Mouse (Mus musculus) C2C12 (cell line): ENCODE results near the gene Crym. TPM values are rescaled to one million over a fixed set of nuclear protein-coding genes. Genes with fewer than 3 reads are reported as not detected.
A peak's percentile ranks its signal among the peaks of the same experiment; 100 is the strongest.

Experiments
- H3K27me3 ChIP-seq: one replicate; pipeline ENCODE4 v1.6.1; 2011; ENCODE audit not compliant: control insufficient read depth, insufficient read depth, insufficient read length
- H3K36me3 ChIP-seq: one replicate; pipeline ENCODE4 v1.6.1; 2011; ENCODE audit not compliant: control insufficient read depth, insufficient read depth
- H3K4me3 ChIP-seq: one replicate; pipeline ENCODE4 v1.5.1; 2011; ENCODE audit warnings: mild to moderate bottlenecking, control low read depth; ENCODE audit not compliant: poor library complexity, insufficient read depth, severe bottlenecking
- H3K79me2 ChIP-seq: one replicate; pipeline ENCODE4 v1.6.1; 2011; ENCODE audit not compliant: control insufficient read depth, insufficient read depth
- H3K79me3 ChIP-seq: one replicate; pipeline ENCODE4 v1.6.1; 2011; ENCODE audit warnings: low read depth, control low read depth
- H3ac ChIP-seq: one replicate; pipeline ENCODE3; 2011; ENCODE audit warnings: low read depth; ENCODE audit not compliant: control insufficient read depth, insufficient read length
- CEBPB ChIP-seq: IDR thresholded peaks from one replicate; pipeline ENCODE4 v1.6.1; 2011; ENCODE audit warnings: low read depth, mild to moderate bottlenecking, control low read depth, moderate library complexity
- CTCF ChIP-seq: IDR thresholded peaks from one replicate; pipeline ENCODE4 v1.5.1; 2011; ENCODE audit not compliant: control insufficient read depth, insufficient read depth, insufficient read length
- FOSL1 ChIP-seq: IDR thresholded peaks from one replicate; pipeline ENCODE4 v1.8.0; 2011; ENCODE audit warnings: mild to moderate bottlenecking, low read length; ENCODE audit not compliant: poor library complexity, insufficient read depth, severe bottlenecking
- MAX ChIP-seq: IDR thresholded peaks from one replicate; pipeline ENCODE4 v1.6.1; 2011; ENCODE audit warnings: mild to moderate bottlenecking, control low read depth
- MYOD1 ChIP-seq: IDR thresholded peaks from one replicate; pipeline ENCODE4 v1.6.1; 2011; ENCODE audit warnings: low read depth; ENCODE audit not compliant: control insufficient read depth, insufficient read length
- MYOG ChIP-seq: IDR thresholded peaks from one replicate; pipeline ENCODE4 v1.6.1; 2011; ENCODE audit not compliant: control insufficient read depth, insufficient read length; ENCODE audit errors: extremely low read depth
- USF1 ChIP-seq: IDR thresholded peaks from one replicate; pipeline ENCODE4 v1.6.1; 2011; ENCODE audit warnings: low read depth, mild to moderate bottlenecking, control low read depth, moderate library complexity
- long read RNA-seq, 2 experiments: library from polyadenylated mRNA; unstranded; transcript quantifications; one replicate each; pipeline ENCODE4 v2.0.0; 2019 to 2020
- polyA plus RNA-seq: library from polyadenylated mRNA; unstranded; fragments of >200 nt; fragmentation: generic; extraction: Trizol; gene quantifications from one replicate; pipeline ENCODE4 v1.2.1, GENCODE M21; 2012; ENCODE audit warnings: missing spikeins

Gene Crym
- polyA plus RNA-seq = not detected
- long read RNA-seq, experiment 1 = 0 reads
- long read RNA-seq, experiment 2 = 0 reads

DNA sequence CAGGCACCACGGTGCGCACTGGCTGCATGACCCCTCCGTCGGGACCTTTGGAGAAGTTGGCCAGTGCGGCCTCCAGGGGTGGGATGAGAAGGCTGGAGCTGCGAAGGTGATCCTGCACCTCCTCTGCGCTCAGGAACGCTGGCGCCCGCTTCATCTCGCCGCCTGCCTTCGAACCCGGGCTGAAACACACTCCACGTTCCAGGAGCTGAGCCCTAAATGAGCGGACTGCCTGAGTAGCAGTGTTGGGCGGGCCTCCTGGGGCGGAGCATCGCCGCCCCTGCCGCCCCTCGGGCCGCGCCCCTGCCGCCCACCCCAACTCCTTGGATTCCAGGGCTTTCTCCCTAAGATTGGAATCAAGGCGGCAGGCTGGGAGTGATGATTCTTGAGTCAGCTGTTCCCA lies at the start of gene Crym:
Crym (minus strand) TSS at position 341 of the 400 bp plus-strand sequence.
- no peak within 1 kb of the TSS for H3ac ChIP-seq
- no peaks in the 10 kb centered on the region for H3K79me2 ChIP-seq
- H3K4me3 ChIP-seq = no peak within 1 kb of the TSS
- H3K36me3 ChIP-seq = no peaks in the 10 kb centered on the region
- H3K79me3 ChIP-seq = no peaks in the 10 kb centered on the region
- no peaks in the 10 kb centered on the region for H3K27me3 ChIP-seq
- TF ChIP-seq FOSL1 (no peak), CTCF (no peak), MYOG (no peak), USF1 (no peak), CEBPB (no peak), MYOD1 (no peak), MAX (no peak)

DNA sequence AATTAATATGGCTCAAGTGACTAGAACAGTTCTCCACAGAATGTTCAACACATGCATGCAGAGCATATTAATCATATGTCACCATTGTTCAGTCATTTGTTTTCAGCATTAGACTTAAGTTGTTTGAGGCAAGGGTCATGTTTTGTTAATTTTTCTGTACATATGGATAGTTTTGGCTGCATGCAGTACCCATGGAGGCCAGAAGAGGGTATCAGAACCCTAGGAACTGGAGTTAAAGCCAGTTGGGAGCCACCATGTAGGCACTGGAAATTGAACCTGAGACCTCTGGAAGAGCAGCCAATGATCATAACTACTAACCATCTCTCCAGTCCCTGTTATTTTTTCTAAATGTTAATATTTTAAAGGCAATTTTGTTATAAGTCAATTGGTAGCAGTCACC lies 39.2 kb upstream of the Crym start:
- no peaks in the 10 kb centered on the region for H3K36me3 ChIP-seq
- no peaks in the 10 kb centered on the region for H3K79me3 ChIP-seq
- H3ac ChIP-seq = no peak overlapping the region
- H3K79me2 ChIP-seq = no peaks in the 10 kb centered on the region
- TF ChIP-seq MYOD1 (no peak), USF1 (no peak), CEBPB (no peak)
- no peaks in the 10 kb centered on the region for H3K27me3 ChIP-seq
- no peak overlapping the region for H3K4me3 ChIP-seq

DNA sequence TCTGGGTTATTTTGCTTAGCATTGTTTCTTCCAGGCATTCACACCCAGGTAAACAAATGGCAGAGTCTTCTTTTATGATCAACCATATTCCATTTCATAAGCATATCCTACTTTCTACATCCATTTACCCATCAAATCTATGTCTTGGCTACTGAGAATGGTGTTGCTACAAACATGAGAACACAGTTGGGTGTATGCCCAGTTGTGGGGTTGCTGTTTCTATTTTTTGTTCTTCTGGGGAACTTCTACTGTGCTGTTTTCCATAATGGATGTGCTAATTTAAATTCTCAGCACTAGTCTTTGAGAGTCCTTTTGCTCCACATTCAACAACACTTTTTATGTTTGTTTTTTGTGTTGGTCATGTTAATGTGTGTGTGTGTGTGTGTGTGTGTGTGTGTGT lies 26.6 kb upstream of the Crym start:
- Histone ChIP-seq H3K4me3 (no peak overlapping the region), H3ac (no peak overlapping the region)
- no peak for TF ChIP-seq FOSL1
- TF ChIP-seq CTCF = no peak
- no peak for TF ChIP-seq CEBPB
- no peak for TF ChIP-seq USF1
- TF ChIP-seq MAX = no peak
- no peak for TF ChIP-seq MYOD1

DNA sequence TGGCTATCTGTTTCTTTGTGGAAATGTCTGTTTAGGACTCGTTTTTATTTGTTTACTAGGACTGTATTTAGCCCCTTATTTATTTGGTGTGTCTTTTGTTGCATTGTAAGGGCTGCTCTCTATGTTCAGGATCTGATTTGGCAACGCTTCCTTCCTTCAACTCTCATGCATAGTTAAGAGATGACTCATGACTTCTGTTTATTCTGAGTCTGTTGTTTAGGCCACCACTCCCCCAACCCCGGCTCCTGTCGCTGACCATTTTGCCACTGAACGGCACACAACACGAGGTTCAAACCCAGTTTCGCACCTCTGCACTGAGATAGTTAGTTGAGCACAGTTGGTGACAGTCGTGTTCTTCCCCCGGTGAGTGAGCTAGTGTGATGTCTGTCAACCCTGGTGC lies 4.1 kb upstream of the Crym start:
- H3K27me3 ChIP-seq = no peaks in the 10 kb centered on the region
- no peaks in the 10 kb centered on the region for H3K79me2 ChIP-seq
- no peak overlapping the region for H3K4me3 ChIP-seq
- H3ac ChIP-seq = no peak overlapping the region
- TF ChIP-seq USF1 (no peak), MYOD1 (no peak), FOSL1 (no peak)
- H3K79me3 ChIP-seq = no peaks in the 10 kb centered on the region
- H3K36me3 ChIP-seq = no peaks in the 10 kb centered on the region

More for the DNA sequence above, 26.6 kb upstream of the Crym start:
- H3K79me2 ChIP-seq = no peaks in the 10 kb centered on the region
- no peaks in the 10 kb centered on the region for H3K27me3 ChIP-seq
- H3K36me3 ChIP-seq = no peaks in the 10 kb centered on the region
- H3K79me3 ChIP-seq = no peaks in the 10 kb centered on the region

DNA sequence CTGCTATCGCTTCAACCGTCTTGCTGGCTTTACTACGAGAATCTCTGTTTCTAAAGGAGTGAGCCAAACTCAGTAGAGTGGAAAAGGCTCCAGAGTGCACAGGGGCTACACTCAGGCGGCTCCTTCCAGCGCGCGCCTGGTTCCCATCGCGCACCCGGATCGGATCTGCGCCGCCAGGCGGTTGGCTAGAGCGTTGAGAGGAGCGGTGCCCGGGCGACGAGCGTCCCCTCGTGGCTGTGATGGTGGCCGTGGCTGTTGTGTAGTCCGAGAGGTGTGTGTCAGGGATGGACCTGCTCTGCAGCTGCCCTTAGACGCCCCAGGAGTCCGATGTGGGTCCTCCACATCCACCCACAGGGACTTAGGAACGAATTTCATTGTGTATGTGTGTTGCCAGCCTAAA lies 1.9 kb upstream of the Crym start, which contains the start of gene Abca14:
Abca14 (plus strand) TSS at position 173 of the 400 bp plus-strand sequence.
- no peaks in the 10 kb centered on the region for H3K36me3 ChIP-seq
- no peaks in the 10 kb centered on the region for H3K79me2 ChIP-seq
- H3K27me3 ChIP-seq = no peaks in the 10 kb centered on the region
- H3K4me3 ChIP-seq = no peak within 1 kb of the TSS
- no peaks in the 10 kb centered on the region for H3K79me3 ChIP-seq
- peak; percentile 51 for TF ChIP-seq CTCF
- no peak for TF ChIP-seq MAX
- no peak for TF ChIP-seq FOSL1
- no peak for TF ChIP-seq MYOG
- TF ChIP-seq USF1 = no peak
- no peak within 1 kb of the TSS for H3ac ChIP-seq

DNA sequence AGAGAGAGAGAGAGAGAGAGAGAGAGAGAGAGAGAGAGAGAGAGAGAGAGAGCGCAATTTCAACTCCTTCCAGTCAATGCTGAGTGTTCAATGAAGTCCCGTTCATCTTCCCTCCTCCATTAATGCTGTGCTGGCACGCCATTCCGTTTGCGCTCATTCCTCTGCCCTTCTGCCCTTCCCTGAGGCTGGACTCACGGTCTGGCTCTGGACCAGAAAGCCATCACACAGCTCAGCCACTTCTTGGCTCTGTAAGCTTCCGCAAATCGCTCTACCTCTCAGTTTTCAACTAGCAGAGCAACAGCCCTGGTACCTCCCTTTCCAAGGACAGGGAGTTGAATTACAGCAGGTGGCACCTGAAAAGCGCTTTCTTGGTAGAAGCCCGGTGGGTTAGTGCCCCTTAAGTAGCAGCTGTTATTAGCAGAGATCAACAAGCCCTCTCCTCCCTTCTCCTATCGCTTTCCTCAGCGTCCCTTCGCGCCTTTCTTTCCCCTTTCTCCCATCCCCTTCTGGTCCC lies 623 bp downstream of the Crym start:
- H3K27me3 ChIP-seq = no peaks in the 10 kb centered on the region
- H3K79me2 ChIP-seq = no peaks in the 10 kb centered on the region
- no peaks in the 10 kb centered on the region for H3K36me3 ChIP-seq
- TF ChIP-seq MYOG = no peak
- no peak for TF ChIP-seq MYOD1
- TF ChIP-seq CTCF = no peak
- TF ChIP-seq FOSL1 = no peak
- no peak for TF ChIP-seq MAX
- no peak for TF ChIP-seq USF1
- H3ac ChIP-seq = no peak overlapping the region
- H3K4me3 ChIP-seq = no peak overlapping the region
- H3K79me3 ChIP-seq = no peaks in the 10 kb centered on the region
